Mouse (Mus musculus) small intestine, adult 2 months (tissue): ENCODE data around the gene Mphosph9. TPM values are rescaled to one million over a fixed set of nuclear protein-coding genes. Genes with fewer than 3 reads are reported as not detected.

Experiments
- H3K27ac ChIP-seq: fragments of 200-500 bp; 2 replicates; pipeline ENCODE4 v1.5.1; 2012; ENCODE audit warnings: low read depth, low read length, control low read depth, inconsistent platforms; ENCODE audit not compliant: insufficient read depth
- H3K27me3 ChIP-seq: fragments of 200-500 bp; 2 replicates; pipeline ENCODE4 v1.6.1; 2012; ENCODE audit warnings: mild to moderate bottlenecking, moderate library complexity, low read length, inconsistent platforms; ENCODE audit not compliant: control insufficient read depth, insufficient read depth
- H3K36me3 ChIP-seq: fragments of 200-500 bp; 2 replicates; pipeline ENCODE4 v1.6.1; 2012; ENCODE audit warnings: mild to moderate bottlenecking, low read length, control low read depth, inconsistent platforms; ENCODE audit not compliant: control insufficient read depth, insufficient read depth
- H3K4me1 ChIP-seq: fragments of 200-500 bp; 2 replicates; pipeline ENCODE4 v1.6.1; 2012; ENCODE audit warnings: low read length, inconsistent platforms, mixed read lengths; ENCODE audit not compliant: control insufficient read depth, insufficient read depth, insufficient read length
- H3K4me3 ChIP-seq: fragments of 200-500 bp; 2 replicates; pipeline ENCODE4 v1.5.1; 2012; ENCODE audit warnings: low read depth, mild to moderate bottlenecking, control low read depth, inconsistent platforms, low read length, moderate library complexity
- CTCF ChIP-seq: fragments of 200-500 bp; IDR thresholded peaks from 2 replicates; pipeline ENCODE4 v1.5.1; 2012; ENCODE audit warnings: low read depth, mild to moderate bottlenecking, control low read depth, inconsistent platforms, low read length, moderate library complexity, mixed read lengths; ENCODE audit not compliant: insufficient replicate concordance, insufficient read length; ENCODE audit errors: extremely low read depth
- POLR2A ChIP-seq: fragments of 200-500 bp; IDR thresholded peaks from 2 replicates; pipeline ENCODE4 v1.6.1; 2012; ENCODE audit warnings: low read depth, mild to moderate bottlenecking, control low read depth, inconsistent platforms, low read length, moderate library complexity
- WGBS: fragments of 180-500 bp; shearing (Covaris S2); methylation state at CpG from one replicate; pipeline ENCODE4 v1.1.7; 2018; 5-methylcytosine and 5-hydroxymethylcytosine counted together
- polyA plus RNA-seq: library from polyadenylated mRNA; depleted of rRNA; stranded (reverse); fragments of >200 nt; gene quantifications from 2 replicates; pipeline ENCODE4 v1.2.3, GENCODE M21; 2012

Mphosph9 gene
- polyA plus RNA-seq, 1 experiment, result 1.4 TPM

DNA sequence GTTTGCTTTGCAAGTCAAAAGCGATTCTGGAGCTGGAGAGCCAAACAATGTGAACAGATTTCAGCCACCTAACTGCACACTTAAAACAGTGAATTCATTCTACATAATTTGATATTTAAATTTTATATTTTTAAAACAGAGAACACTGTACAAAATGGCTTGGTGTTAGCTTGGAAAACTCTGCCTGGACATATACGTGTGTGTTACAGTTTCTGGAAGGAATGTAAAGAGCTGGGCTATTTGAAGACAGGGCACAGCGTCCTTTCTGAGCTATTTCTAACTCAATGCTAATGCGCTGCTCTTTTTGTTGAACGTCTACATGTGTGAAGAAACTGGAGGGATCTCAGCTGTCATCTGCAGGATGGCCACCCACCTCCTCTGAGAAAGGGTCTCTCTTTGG, 33.8 kb downstream of the Mphosph9 start:
- Histone ChIP-seq H3K36me3 (peaks cover 29% of the 10 kb centered on the region), H3K4me3 (no peak overlapping the region)
- WGBS, result 92% methylated on average over 5 of the region's 5 CpGs

DNA sequence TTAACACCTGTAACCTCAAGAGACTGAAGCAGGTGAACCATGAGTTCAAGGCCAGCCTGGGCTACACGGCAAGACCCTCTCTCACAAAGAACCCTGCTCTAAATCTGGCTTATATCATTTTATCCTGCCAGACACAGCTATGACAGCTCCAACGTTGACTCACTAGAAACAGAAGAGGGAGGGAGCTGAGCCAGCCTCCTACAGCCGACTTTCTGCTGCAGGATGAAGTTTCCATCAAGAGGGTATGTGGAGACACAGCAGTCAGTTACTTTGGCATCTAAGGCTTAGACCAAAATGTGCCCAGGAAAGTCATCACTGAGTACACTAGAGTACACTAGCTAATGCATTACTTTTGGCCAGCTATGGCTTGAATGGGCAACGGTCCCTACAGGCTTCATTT, 37.6 kb downstream of the Mphosph9 start:
- Histone ChIP-seq H3K36me3 (peaks cover 27% of the 10 kb centered on the region), H3K4me3 (no peak overlapping the region), H3K4me1 (no peaks in the 10 kb centered on the region), H3K27me3 (no peaks in the 10 kb centered on the region), H3K27ac (no peak overlapping the region)
- 84% methylated on average over 4 of the region's 4 CpGs for WGBS
- TF ChIP-seq POLR2A (no peak), CTCF (no peak)

More for the DNA sequence above, 33.8 kb downstream of the Mphosph9 start:
- no peak for TF ChIP-seq CTCF
- no peak for TF ChIP-seq POLR2A
- H3K4me1 ChIP-seq, result no peaks in the 10 kb centered on the region
- no peak overlapping the region for H3K27ac ChIP-seq
- H3K27me3 ChIP-seq, result no peaks in the 10 kb centered on the region

DNA sequence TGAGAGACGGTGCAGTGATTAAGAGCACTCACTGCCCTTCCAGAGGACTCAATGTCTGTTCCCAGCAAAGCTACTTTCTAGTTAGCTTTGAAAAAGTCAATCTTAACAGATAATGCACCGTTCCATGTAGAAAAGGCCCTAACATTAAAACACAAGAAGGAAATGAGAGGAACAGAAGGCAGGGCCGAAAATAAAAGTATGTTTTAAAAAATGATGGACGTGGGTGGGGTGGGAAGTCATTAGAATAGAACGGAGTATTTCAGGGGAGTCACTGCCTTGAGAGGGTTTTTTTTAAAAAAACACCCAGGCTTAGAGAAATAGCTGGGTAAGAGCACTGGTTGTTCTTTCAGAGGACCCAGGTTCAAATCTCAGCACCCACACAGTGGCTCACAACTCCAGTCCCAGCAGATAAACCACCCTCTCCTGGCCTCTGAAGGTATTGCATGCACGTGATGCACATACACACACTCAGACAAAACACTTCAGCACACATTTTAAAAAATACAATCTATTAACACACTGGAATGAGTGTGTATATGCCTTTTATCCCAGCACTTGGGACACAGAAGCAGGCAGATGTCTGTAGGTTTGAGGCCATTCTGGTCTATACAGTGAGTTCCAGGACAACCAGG, 40.0 kb downstream of the Mphosph9 start:
- peaks cover 19% of the 10 kb centered on the region for H3K36me3 ChIP-seq
- H3K27ac ChIP-seq, result no peak overlapping the region
- no peaks in the 10 kb centered on the region for H3K27me3 ChIP-seq
- WGBS, result 98% methylated on average over 6 of the region's 6 CpGs
- TF ChIP-seq POLR2A (no peak), CTCF (no peak)
- no peaks in the 10 kb centered on the region for H3K4me1 ChIP-seq
- H3K4me3 ChIP-seq, result no peak overlapping the region

DNA sequence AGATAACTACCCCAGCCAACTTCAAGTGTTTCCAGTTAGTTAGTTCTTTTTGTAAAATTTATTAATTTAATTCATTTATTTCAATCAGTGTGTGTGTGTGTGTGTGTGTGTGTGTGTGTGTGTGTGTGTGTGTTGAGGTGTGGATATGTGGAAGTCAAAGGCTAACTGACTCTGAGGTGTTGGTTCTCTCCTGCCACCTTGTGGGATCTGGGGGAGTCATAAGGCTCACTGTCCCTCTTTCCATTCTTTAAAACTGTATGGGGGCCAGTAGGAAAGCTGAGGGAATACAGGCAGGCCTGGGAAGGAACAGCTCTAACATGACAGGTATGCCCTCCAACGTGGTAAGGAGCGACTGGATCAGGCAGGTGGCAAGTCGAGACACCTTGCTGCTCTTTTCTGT, 43.4 kb downstream of the Mphosph9 start:
- Histone ChIP-seq H3K27ac (no peak overlapping the region), H3K4me1 (no peaks in the 10 kb centered on the region), H3K4me3 (no peak overlapping the region), H3K36me3 (peaks cover 7% of the 10 kb centered on the region; the same call in 1 of the 2 replicates), H3K27me3 (no peaks in the 10 kb centered on the region)
- no peak for TF ChIP-seq CTCF
- no peak for TF ChIP-seq POLR2A
- WGBS, result 67% methylated on average over 3 of the region's 3 CpGs

DNA sequence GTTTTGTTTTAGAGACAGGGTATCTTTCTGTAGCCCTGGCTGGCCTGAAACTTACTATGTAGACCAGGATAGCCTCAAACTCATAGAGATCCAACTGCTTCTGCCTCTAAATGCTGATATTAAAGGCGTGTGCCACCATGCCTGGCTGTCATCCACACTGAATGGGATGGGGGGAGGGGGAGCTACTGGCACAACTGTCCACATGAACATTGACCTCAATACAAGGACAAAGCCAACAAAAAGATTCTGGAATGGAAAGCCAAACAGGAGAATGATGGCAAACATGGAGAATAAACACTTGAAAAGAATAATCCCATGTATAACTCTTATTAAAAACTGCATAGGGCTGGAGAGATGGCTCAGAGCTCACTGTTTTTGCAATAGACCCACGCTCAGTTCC, 44.9 kb downstream of the Mphosph9 start:
- H3K27me3 ChIP-seq, result no peaks in the 10 kb centered on the region
- H3K27ac ChIP-seq, result no peak overlapping the region
- no peaks in the 10 kb centered on the region for H3K4me1 ChIP-seq
- no peak overlapping the region for H3K4me3 ChIP-seq
- TF ChIP-seq CTCF (no peak), POLR2A (no peak)
- 89% methylated on average over 2 of the region's 2 CpGs for WGBS
- peaks cover 6% of the 10 kb centered on the region; the same call in 1 of the 2 replicates for H3K36me3 ChIP-seq

DNA sequence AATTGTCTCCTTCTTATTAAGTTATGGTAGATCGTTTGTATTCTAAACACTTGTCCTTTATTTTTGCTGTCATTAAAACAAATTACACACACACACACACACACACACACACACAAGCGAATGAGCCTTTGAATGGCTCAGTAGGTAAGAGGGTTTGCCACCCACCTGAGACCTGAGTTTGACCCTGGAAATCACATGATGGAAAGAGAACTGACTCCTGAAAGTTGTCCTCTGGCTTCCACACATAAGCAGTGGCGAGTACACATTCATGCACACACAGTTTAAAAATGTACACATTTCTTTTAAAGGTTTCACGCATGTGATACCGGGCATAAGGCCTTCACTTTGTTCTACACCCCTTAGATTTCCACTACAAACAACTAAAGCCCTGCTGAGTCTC, 57.5 kb downstream of the Mphosph9 start:
- no peak overlapping the region for H3K27ac ChIP-seq
- TF ChIP-seq POLR2A (no peak), CTCF (no peak)
- 91% methylated on average over 5 of the region's 5 CpGs for WGBS
- H3K36me3 ChIP-seq, result peaks cover 3% of the 10 kb centered on the region; the same call in 1 of the 2 replicates
- H3K4me1 ChIP-seq, result no peaks in the 10 kb centered on the region
- no peaks in the 10 kb centered on the region for H3K27me3 ChIP-seq
- H3K4me3 ChIP-seq, result no peak overlapping the region

DNA sequence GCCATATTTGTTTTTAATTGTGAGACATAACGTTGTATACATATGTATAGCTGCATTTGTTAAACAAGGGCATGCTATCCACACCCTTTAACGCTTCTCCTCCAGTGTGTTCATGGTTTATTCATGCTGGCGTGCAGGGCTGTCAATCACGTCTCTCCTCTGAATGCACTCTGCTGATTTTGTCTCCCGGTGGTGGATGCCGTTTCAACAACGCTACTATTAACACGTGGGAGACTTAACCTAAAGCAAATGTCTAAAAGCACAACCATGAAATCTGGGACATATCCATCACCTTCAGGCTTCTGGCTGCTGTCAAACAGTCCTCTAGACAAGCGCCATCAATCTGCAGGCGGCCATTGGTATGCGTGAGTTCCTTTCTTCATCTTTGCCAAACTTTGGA, 58.1 kb downstream of the Mphosph9 start:
- no peak overlapping the region for H3K4me3 ChIP-seq
- H3K4me1 ChIP-seq, result no peaks in the 10 kb centered on the region
- no peak for TF ChIP-seq CTCF
- H3K27me3 ChIP-seq, result no peaks in the 10 kb centered on the region
- H3K36me3 ChIP-seq, result peaks cover 3% of the 10 kb centered on the region; the same call in 1 of the 2 replicates
- H3K27ac ChIP-seq, result no peak overlapping the region
- WGBS, result 95% methylated on average over 11 of the region's 11 CpGs
